Mouse (Mus musculus) heart, embryonic 12.5 days (tissue): Measurements from ENCODE around the gene Hnrnpa2b1. TPM values are rescaled to one million over a fixed set of nuclear protein-coding genes. Genes with fewer than 3 reads are reported as not detected.
"Not testable (repeated sequence)": the region's sequence is repeated elsewhere in the genome, so short reads cannot be mapped to it uniquely, and the experiment has no call there.

Experiments
- ATAC-seq: fragments of 200-750 bp; cut with Nextera tagmentation; 2 replicates; pipeline ENCODE4 v1.8.0; 2017; ENCODE audit warnings: moderate TSS enrichment, moderate library complexity; ENCODE audit not compliant: insufficient number of reproducible peaks, low FRiP score
- H3K27ac ChIP-seq: fragments of 300-500 bp; sonication (generic); 2 replicates; pipeline ENCODE4 v1.5.1; 2016; ENCODE audit warnings: mild to moderate bottlenecking, moderate library complexity; ENCODE audit not compliant: poor library complexity, severe bottlenecking
- H3K27me3 ChIP-seq: fragments of 300-500 bp; sonication (generic); replicated peaks from 2 replicates; pipeline ENCODE4 v1.6.1; 2016; ENCODE audit warnings: mild to moderate bottlenecking, moderate library complexity
- H3K36me3 ChIP-seq: fragments of 300-500 bp; sonication (generic); 2 replicates; pipeline ENCODE4 v1.6.1; 2016; ENCODE audit warnings: mild to moderate bottlenecking, moderate library complexity
- H3K4me1 ChIP-seq: fragments of 300-500 bp; sonication (generic); replicated peaks from 2 replicates; pipeline ENCODE4 v1.6.1; 2016; ENCODE audit warnings: mild to moderate bottlenecking
- H3K4me2 ChIP-seq: fragments of 300-500 bp; sonication (generic); 2 replicates; pipeline ENCODE4 v1.6.1; 2016; ENCODE audit warnings: mild to moderate bottlenecking, moderate library complexity
- H3K4me3 ChIP-seq: fragments of 300-500 bp; sonication (generic); 2 replicates; pipeline ENCODE4 v1.5.1; 2016; ENCODE audit warnings: mild to moderate bottlenecking
- H3K9ac ChIP-seq: fragments of 300-500 bp; sonication (generic); 2 replicates; pipeline ENCODE4 v1.6.1; 2016; ENCODE audit warnings: mild to moderate bottlenecking, moderate library complexity
- H3K9me3 ChIP-seq: fragments of 300-500 bp; sonication (generic); replicated peaks from 2 replicates; pipeline ENCODE4 v1.6.1; 2016; ENCODE audit warnings: mild to moderate bottlenecking, moderate library complexity
- WGBS: fragments of 180-500 bp; shearing (Covaris S2); methylation state at CpG from one replicate; pipeline ENCODE4 v1.1.7; 2016; 5-methylcytosine and 5-hydroxymethylcytosine counted together
- polyA plus RNA-seq: library from polyadenylated mRNA; unstranded; fragments of >200 nt; fragmentation: Nextera tagmentation; extraction: Ambion mirVana; gene quantifications from 2 replicates; pipeline ENCODE4 v1.2.1, GENCODE M21; 2016

The Hnrnpa2b1 gene
- polyA plus RNA-seq, 1 experiment from 2014 or later: 1,470 TPM

DNA sequence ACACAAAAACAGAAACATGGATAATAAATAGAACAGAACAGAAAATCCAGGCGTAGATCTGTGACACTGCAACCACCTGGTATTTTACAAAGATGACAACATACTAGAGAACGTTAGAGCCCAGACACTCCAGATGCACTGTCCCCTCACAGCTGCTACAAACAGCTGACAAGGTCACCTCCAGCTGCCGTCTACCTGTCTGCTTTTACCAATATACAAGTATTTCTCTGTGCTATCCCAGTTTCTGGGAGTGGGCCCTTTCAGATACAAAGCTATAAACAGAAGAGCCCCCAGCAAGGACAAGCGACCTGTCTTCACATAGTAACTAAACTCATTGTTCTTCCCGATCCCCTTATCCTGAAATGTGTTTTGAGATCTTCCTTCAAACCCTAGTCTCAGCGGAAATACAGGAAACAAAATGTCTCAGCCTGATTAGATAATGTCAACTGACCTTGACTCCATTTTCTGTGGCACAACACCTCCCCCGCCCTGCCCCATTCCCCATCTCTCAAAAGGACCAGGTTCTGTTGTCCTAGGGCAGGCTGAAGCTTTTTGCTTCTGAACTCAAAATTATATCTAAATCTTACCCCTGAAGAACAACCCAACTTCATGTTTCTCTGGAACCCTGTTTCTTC is 16.5 kb upstream of the Hnrnpa2b1 start:
- peaks cover 5% of the 10 kb centered on the region for H3K9me3 ChIP-seq
- H3K4me2 ChIP-seq: no peak overlapping the region
- peaks cover 22% of the 10 kb centered on the region for H3K36me3 ChIP-seq
- H3K27ac ChIP-seq: 0 out of 2 replicates have a peak overlapping the region, but pooled peaks have one; percentile 5
- H3K27me3 ChIP-seq: no peaks in the 10 kb centered on the region
- H3K9ac ChIP-seq: no peak overlapping the region
- no peak for ATAC-seq
- no peak overlapping the region for H3K4me3 ChIP-seq
- H3K4me1 ChIP-seq: peaks cover 29% of the 10 kb centered on the region
- 22% methylated on average over 7 of the region's 7 CpGs for WGBS

DNA sequence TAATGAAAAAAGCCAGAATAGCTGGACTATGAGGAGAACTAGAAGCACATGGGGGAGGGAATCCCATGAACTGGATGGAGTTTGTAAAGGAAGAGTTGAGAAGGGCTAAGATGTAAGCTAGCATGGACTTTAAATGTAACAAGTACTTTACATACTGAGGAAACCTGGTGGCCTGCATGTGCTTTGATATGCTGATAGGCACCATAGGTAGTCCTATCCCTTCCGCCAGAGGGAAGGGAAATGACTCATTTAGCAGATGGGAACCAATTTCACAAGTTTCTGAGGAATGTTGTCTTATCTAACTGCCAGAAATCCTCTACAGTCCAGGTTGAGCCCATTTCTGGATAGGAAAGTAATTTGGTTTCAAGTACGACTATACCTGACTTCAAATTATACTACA is 16.0 kb upstream of the Hnrnpa2b1 start:
- H3K36me3 ChIP-seq: peaks cover 26% of the 10 kb centered on the region
- H3K4me1 ChIP-seq: peaks cover 29% of the 10 kb centered on the region
- H3K9ac ChIP-seq: no peak overlapping the region
- WGBS: 48% methylated on average over 2 of the region's 2 CpGs
- H3K27ac ChIP-seq: peak overlapping the region; percentile 30; the same call in 1 of the 2 replicates
- no peak overlapping the region for H3K4me3 ChIP-seq
- peaks cover 5% of the 10 kb centered on the region for H3K9me3 ChIP-seq
- H3K27me3 ChIP-seq: no peaks in the 10 kb centered on the region
- H3K4me2 ChIP-seq: no peak overlapping the region
- ATAC-seq: no peak

DNA sequence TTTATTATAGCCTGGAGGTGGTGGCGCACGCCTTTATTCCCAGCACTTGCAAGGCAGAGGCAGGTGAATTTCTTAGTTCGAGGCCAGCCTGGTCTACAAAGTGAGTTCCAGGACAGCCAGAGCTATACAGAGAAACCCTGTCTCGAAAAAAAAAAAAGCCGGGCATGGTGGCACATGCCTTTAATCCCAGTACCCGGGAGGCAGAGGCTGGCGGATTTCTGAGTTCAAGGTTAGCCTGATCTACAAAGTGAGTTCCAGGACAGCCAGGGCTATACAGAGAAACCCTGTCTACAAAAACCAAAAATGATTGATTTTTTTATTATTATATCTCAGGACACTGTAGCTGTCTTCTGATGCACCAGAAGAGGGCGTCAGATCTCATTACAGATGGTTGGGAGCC is 14.9 kb upstream of the Hnrnpa2b1 start:
- H3K27ac ChIP-seq, H3K9ac ChIP-seq, H3K4me2 ChIP-seq, H3K9me3 ChIP-seq, H3K4me3 ChIP-seq, H3K27me3 ChIP-seq, ATAC-seq: not testable (repeated sequence)
- WGBS: 87% methylated on average over 8 of the region's 8 CpGs
- Histone ChIP-seq H3K36me3 (peaks cover 37% of the 10 kb centered on the region), H3K4me1 (peaks cover 24% of the 10 kb centered on the region)

DNA sequence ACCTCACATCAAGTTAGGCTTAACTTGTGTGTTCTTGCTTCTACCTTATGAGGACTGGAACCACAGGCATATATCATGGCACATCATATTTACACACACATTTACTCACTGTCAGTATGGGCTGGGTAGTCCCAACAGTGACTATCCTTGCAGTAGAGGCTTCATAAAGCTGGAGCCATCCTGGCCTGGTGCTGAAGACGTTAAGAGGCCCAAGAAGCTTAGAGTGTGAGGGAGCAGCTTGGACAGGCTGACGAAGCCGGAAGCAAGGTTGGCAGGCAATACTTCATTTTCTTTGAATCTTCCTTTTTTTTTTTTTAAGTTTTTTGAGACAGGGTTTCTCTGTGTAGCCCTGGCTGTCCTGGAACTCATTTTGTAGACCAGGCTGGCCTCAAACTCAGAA is 14.2 kb upstream of the Hnrnpa2b1 start:
- no peak for ATAC-seq
- H3K27me3 ChIP-seq: no peaks in the 10 kb centered on the region
- H3K4me2 ChIP-seq: no peak overlapping the region
- no peak overlapping the region for H3K4me3 ChIP-seq
- H3K4me1 ChIP-seq: peaks cover 17% of the 10 kb centered on the region
- 92% methylated on average over 3 of the region's 3 CpGs for WGBS
- H3K36me3 ChIP-seq: peaks cover 43% of the 10 kb centered on the region
- peaks cover 5% of the 10 kb centered on the region for H3K9me3 ChIP-seq
- H3K27ac ChIP-seq: no peak overlapping the region
- no peak overlapping the region for H3K9ac ChIP-seq

- WGBS: 94% methylated on average over 8 of the region's 8 CpGs
- Histone ChIP-seq H3K36me3 (peaks cover 60% of the 10 kb centered on the region), H3K9me3 (no peaks in the 10 kb centered on the region), H3K4me2 (no peak overlapping the region), H3K9ac (no peak overlapping the region), H3K4me3 (no peak overlapping the region), H3K27me3 (no peaks in the 10 kb centered on the region), H3K27ac (no peak overlapping the region), H3K4me1 (peaks cover 12% of the 10 kb centered on the region)
- ATAC-seq: no peak
Measured at GRCm38 (mm10) chr6:51481548-51481947, 11.9 kb upstream of the Hnrnpa2b1 start.

DNA sequence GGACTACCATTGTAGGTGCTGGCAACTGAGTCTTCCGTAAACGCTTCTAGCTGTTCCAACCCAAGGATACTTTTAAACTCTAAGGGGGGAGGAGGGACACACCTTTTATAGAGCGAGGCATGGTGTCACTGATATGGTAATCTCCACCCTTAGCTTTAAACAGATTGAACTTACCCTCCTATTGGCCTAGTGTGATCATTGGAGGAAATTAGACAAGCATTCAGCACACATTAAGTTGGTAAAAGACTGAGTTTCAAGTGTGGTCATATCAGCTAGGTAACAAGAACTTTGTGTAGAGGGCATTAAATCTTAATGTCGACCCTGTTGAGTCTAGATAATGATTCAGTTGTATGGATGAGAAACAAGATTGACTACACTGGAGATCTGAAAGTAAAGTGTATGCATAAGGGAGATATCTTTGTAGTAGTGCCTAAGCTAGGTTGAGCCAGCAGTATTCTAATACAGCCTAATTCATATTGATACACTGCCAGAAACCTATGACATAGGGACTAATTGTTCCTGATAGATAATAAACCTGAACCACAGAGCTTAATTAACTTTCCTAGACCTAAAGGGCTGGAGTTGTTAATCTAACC is 9.5 kb upstream of the Hnrnpa2b1 start:
- peaks cover 73% of the 10 kb centered on the region for H3K36me3 ChIP-seq
- no peak overlapping the region for H3K4me2 ChIP-seq
- no peaks in the 10 kb centered on the region for H3K4me1 ChIP-seq
- no peaks in the 10 kb centered on the region for H3K27me3 ChIP-seq
- H3K27ac ChIP-seq: no peak overlapping the region
- no peak for ATAC-seq
- whole genome bisulfite sequencing: 90% methylated on average over 4 of the region's 4 CpGs
- H3K9ac ChIP-seq: no peak overlapping the region
- no peaks in the 10 kb centered on the region for H3K9me3 ChIP-seq
- H3K4me3 ChIP-seq: no peak overlapping the region

DNA sequence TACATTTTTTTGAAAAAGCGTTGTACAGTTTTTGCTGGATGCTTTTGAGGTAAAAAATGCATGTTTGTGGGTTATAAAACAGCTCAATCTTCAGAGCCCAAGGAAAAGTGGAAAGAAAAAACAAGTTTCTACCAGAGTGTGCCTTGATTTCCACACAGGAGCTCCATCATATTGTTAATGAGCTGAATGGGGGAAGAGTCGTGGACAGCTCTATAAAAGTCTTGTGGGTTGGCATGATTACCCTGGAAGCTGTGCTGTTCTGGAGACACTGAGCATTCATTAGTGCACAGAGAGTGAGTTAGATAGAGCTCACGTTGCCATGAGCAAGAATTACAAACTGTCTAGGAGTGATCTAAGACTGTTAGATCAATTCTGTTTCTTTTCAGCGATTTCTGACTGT is 2.5 kb upstream of the Hnrnpa2b1 start:
- Histone ChIP-seq H3K9ac (peak overlapping the region; percentile 72), H3K36me3 (peaks cover 44% of the 10 kb centered on the region), H3K4me3 (peak overlapping the region; percentile 40), H3K27ac (peak overlapping the region; percentile 27; the same call in 1 of the 2 replicates), H3K4me2 (peak overlapping the region; percentile 69), H3K27me3 (no peaks in the 10 kb centered on the region), H3K4me1 (peaks cover 14% of the 10 kb centered on the region), H3K9me3 (no peaks in the 10 kb centered on the region)
- WGBS: 52% methylated on average over 4 of the region's 4 CpGs
- ATAC-seq: no peak

DNA sequence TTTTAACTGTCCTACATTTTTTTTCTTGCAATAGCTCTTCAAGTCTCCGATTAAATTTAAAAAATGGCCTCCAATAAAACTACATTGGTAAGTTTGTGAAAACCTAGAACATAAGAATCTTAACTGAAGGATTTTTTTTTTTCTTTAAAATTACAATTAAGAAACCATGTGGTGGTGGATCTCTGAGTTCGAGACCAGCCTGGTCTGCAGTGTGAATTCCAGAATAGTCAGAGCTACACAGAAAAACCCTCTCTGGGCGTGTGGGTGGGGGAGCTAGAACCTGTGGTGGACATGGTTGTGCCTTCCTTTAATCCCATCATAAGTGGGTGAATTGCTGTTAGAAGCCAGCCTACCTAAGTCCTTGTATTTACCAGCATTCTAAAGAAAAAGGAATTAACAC is 2.1 kb upstream of the Hnrnpa2b1 start:
- Histone ChIP-seq H3K4me2 (peak overlapping the region; percentile 69), H3K4me1 (peaks cover 17% of the 10 kb centered on the region), H3K9ac (peak overlapping the region; percentile 72), H3K27me3 (no peaks in the 10 kb centered on the region), H3K36me3 (peaks cover 43% of the 10 kb centered on the region), H3K4me3 (peak overlapping the region; percentile 40), H3K27ac (peak overlapping the region; percentile 27; the same call in 1 of the 2 replicates), H3K9me3 (no peaks in the 10 kb centered on the region)
- 21% methylated on average over 3 of the region's 3 CpGs for WGBS
- ATAC-seq: no peak

- under 1% methylated on average over 10 of the region's 10 CpGs for WGBS
- Histone ChIP-seq H3K4me3 (peak overlapping the region; percentile 93), H3K9ac (peak overlapping the region; percentile 96), H3K4me2 (peak overlapping the region; percentile 59), H3K36me3 (peaks cover 44% of the 10 kb centered on the region), H3K27ac (peak overlapping the region; percentile 99), H3K4me1 (peaks cover 18% of the 10 kb centered on the region), H3K27me3 (no peaks in the 10 kb centered on the region), H3K9me3 (no peaks in the 10 kb centered on the region)
- no peak for ATAC-seq
Measured at GRCm38 (mm10) chr6:51471179-51471505, 1.4 kb upstream of the Hnrnpa2b1 start.

DNA sequence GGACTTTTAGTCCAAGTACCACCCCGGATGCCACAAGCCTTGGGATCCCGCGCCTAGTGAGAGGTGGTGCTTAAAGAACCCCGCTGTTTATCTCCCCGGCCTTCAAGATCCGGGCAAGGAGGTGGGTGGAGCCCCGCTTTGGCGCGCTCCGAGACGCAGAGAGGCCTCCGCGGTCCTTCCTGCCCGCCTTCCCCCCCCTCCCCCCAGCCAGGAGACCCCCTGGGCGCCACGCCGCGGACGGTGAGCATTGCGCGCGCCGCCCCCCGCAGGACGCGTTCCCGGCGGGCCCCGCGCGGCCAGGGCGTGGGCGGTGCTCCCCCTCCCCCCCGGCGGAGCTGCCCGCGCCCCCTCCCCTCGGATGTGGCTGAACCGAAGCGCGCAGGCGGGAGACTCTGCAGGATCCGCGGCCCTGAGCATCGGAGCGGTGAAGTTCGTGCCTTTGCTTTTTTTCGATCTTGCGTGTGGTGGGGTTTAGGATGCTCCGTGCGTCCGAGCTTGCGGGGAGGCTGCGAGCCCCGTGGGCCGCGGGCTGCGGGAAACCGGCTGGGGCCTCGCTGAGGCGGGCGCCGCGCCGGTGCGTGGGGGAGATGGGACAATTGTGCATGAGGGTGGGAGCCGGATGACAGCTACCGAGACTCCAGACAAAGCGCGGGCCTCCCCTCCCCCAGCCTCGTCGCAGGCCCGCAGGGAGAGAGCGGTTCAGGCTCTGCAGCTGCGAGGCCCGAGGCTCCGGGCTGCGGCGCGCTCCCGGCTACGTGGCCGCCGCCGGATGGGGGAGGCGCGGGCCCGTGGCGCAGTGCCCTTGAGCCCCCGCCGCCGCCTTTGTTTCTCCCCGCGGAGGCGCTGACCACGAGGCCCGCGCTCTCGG is 851 bp upstream of the Hnrnpa2b1 start, which contains the start of gene Cbx3:
TSS of gene Cbx3 (plus strand) at position 50 of the 868 bp plus-strand sequence.
- Histone ChIP-seq H3K9me3 (no peaks in the 10 kb centered on the region), H3K4me2 (peak within 1 kb of the TSS; percentile 59), H3K4me1 (peaks cover 23% of the 10 kb centered on the region), H3K4me3 (peak within 1 kb of the TSS; percentile 93), H3K27ac (peak within 1 kb of the TSS; percentile 99), H3K27me3 (no peaks in the 10 kb centered on the region), H3K36me3 (peaks cover 45% of the 10 kb centered on the region), H3K9ac (peak within 1 kb of the TSS; percentile 96)
- WGBS: 0% methylated on average over 86 of the region's 99 CpGs
- ATAC-seq: peak; percentile 84
